7 mouse cellular contexts compared by ENCODE assay signal in the genomic region with DNA sequence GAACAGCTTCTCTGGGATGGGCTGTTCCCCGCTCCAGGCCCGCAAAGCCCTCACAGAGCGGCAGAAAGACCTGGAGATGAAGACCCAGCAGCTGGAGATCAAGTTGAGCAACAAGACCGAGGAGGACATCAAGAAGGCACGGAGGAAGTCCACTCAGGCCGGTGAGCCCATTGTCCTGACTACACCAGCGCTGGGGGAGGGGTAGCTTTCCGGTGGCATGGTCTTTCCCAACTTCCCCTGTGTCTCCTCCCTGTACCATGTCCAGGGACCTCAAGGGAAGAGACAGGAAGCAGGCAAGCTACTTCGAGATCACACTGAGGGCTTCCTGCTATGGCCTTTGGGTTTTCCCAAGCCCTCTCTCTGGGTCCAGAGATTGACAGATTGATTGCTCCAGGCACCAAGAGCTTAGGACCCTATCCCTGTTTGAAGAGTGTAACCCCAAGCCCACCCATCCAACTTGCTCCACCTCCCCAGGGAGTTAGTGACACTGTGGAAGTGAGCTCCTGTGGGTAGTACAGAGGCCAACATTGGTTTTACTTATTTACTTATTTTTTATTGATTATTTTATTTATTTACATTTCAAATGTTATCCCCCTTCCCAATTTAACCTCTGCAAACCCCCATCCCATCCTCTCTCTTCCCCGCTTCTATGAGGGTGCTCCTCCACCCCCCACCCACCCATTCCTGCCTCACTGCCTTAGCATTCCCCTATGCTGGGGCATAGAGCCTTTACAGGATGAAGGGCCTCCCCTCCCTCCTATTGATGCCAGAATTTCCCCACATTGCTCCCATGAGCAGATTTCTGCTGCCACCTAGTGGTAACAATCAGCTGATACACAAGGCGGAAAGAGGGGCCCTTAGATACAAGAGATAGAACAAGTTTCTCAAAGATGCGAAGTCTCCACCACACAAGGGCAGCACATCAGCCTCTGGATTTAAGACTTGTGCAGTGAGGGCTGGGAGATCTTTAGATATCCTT. TPM values are rescaled to one million over a fixed set of nuclear protein-coding genes. Genes with fewer than 3 reads are reported as not detected.
DNase-seq lines count a peak whose midpoint lies in the region; ATAC-seq lines count a peak whose summit lies in the region.

No protein-coding gene starts in this region.

- H3K4me3 ChIP-seq in forebrain, embryonic 11.5 days (ENCODE audit: low read depth, low read length), result no peak overlapping the region
- H3K4me3 ChIP-seq in lung, embryonic 16.5 days (ENCODE audit: low read length), result no peak overlapping the region

- no peaks in the 10 kb centered on the region for H3K4me1 ChIP-seq in forebrain, embryonic 11.5 days (replicated peaks; ENCODE audit: control insufficient read depth, insufficient read depth, low read length)
- no peaks in the 10 kb centered on the region for H3K4me1 ChIP-seq in lung, embryonic 16.5 days (replicated peaks; ENCODE audit: control insufficient read depth, insufficient read depth, low read length)

- no peaks in the 10 kb centered on the region for H3K27me3 ChIP-seq in forebrain, embryonic 11.5 days (ENCODE audit: control insufficient read depth, insufficient read depth, low read length)
- no peaks in the 10 kb centered on the region for H3K27me3 ChIP-seq in lung, embryonic 16.5 days (ENCODE audit: control insufficient read depth, insufficient read depth, low read depth, low read length)

- no peak overlapping the region for H3K4me2 ChIP-seq in forebrain, embryonic 11.5 days (ENCODE audit: low read depth, low read length, severe bottlenecking)
- no peak overlapping the region for H3K4me2 ChIP-seq in lung, embryonic 16.5 days (ENCODE audit: low read depth, low read length)

- no peaks in the 10 kb centered on the region for H3K9me3 ChIP-seq in forebrain, embryonic 11.5 days (ENCODE audit: control insufficient read depth, low read length)
- no peaks in the 10 kb centered on the region for H3K9me3 ChIP-seq in lung, embryonic 16.5 days (ENCODE audit: control insufficient read depth, low read length)

- H3K9ac ChIP-seq in forebrain, embryonic 11.5 days (ENCODE audit: low read length), result no peak overlapping the region
- H3K9ac ChIP-seq in lung, embryonic 16.5 days (ENCODE audit: low read length), result peak overlapping the region; percentile 41; the same call in 1 of the 2 replicates

- peak; percentile 70 for ATAC-seq in forebrain, embryonic 11.5 days (replicated peaks; ENCODE audit: low FRiP score)
- ATAC-seq in lung, embryonic 16.5 days (ENCODE audit: low read depth), result peak; percentile 81

- H3K36me3 ChIP-seq in forebrain, embryonic 11.5 days (ENCODE audit: control insufficient read depth, insufficient read depth, low read length), result no peaks in the 10 kb centered on the region
- H3K36me3 ChIP-seq in lung, embryonic 16.5 days (ENCODE audit: control insufficient read depth, insufficient read depth, low read length), result no peaks in the 10 kb centered on the region

- DNase-seq in urinary bladder, postnatal 14 days (ENCODE audit: low spot score), result peak; percentile 38
- no peak for DNase-seq in urinary bladder, postnatal 10 days (ENCODE audit: low spot score)
- peak; percentile 92 for DNase-seq in brain, adult 2 months (ENCODE audit: low read depth, low spot score)
- DNase-seq in forebrain, embryonic 11.5 days (ENCODE audit: low spot score), result peak; percentile 77
- peak; percentile 60 for DNase-seq in kidney, adult 9 months
- peak; percentile 88 for DNase-seq in retina, embryonic 14.5 days (ENCODE audit: low spot score)

- 65% methylated on average over 12 of the region's 12 CpGs for WGBS in forebrain, embryonic 11.5 days
- 57% methylated on average over 12 of the region's 12 CpGs for WGBS in lung, embryonic 16.5 days

- H3K27ac ChIP-seq in forebrain, embryonic 11.5 days (ENCODE audit: low read depth, low read length), result no peak overlapping the region
- no peak overlapping the region for H3K27ac ChIP-seq in lung, embryonic 16.5 days (ENCODE audit: low read length)

RNA-seq across cellular contexts. Expression of gene Rcvrn, which starts 19.3 kb away (rescaled TPM):
- polyA plus RNA-seq in forebrain, embryonic 11.5 days (2014; fragmentation: Nextera tagmentation; extraction: Ambion mirVana), result not detected in 2 replicates
- not detected in 2 replicates for polyA plus RNA-seq in lung, embryonic 16.5 days (2015; fragmentation: Nextera tagmentation; extraction: Ambion mirVana)
